In genomic region chr7:18779337-18779781, GRCm38 (mm10) we compare ENCODE assay signal across 26 mouse cellular contexts. TPM values are rescaled to one million over a fixed set of nuclear protein-coding genes. Genes with fewer than 3 reads are reported as not detected.
DNase-seq lines count a peak whose midpoint lies in the region; ATAC-seq lines count a peak whose summit lies in the region.
"Had no signal": no experiment of that assay in that cellular context is flagged by ENCODE, and none has a peak within 500 bp of the region (broad histone marks: within the 10 kb centered on the region; RNA-seq: fewer than 3 reads in every experiment).

No protein-coding gene starts in this region.

- H3K9me3 ChIP-seq in heart, embryonic 15.5 days (replicated peaks) = no peaks in the 10 kb centered on the region
- no peaks in the 10 kb centered on the region for H3K9me3 ChIP-seq in heart, embryonic 10.5 days
- H3K9me3 ChIP-seq in lung, embryonic 15.5 days = no peaks in the 10 kb centered on the region
- H3K9me3 ChIP-seq in forebrain, embryonic 16.5 days (ENCODE audit: control insufficient read depth, low read length) = no peaks in the 10 kb centered on the region
- H3K9me3 ChIP-seq: forebrain, embryonic 12.5 days; liver, embryonic 15.5 days; stomach, embryonic 15.5 days had no signal

- ATAC-seq in heart, embryonic 15.5 days (replicated peaks; ENCODE audit: insufficient number of reproducible peaks, insufficient read depth, low FRiP score, low read depth) = peak; percentile 31; the same call in 1 of the 2 replicates
- peak; percentile 49 for ATAC-seq in lung, embryonic 15.5 days (ENCODE audit: borderline replicate concordance, extremely low read depth, low FRiP score, low TSS enrichment)
- ATAC-seq in forebrain, embryonic 16.5 days = no peak

- no peak overlapping the region for H3K4me3 ChIP-seq in heart, embryonic 15.5 days
- no peak overlapping the region for H3K4me3 ChIP-seq in heart, embryonic 10.5 days
- H3K4me3 ChIP-seq in lung, embryonic 15.5 days = no peak overlapping the region
- H3K4me3 ChIP-seq in forebrain, embryonic 16.5 days (replicated peaks; ENCODE audit: low read length) = no peak overlapping the region
- H3K4me3 ChIP-seq: embryonic facial prominence, embryonic 10.5 days; forebrain, embryonic 12.5 days; liver, embryonic 15.5 days; stomach, embryonic 15.5 days had no signal

- intact Hi-C loops in heart, postnatal 14 days (cut with DNase I) = no loop called here

- no peaks in the 10 kb centered on the region for H3K27me3 ChIP-seq in heart, embryonic 15.5 days
- H3K27me3 ChIP-seq in heart, embryonic 10.5 days (ENCODE audit: insufficient read depth, poor library complexity, severe bottlenecking) = no peaks in the 10 kb centered on the region
- no peaks in the 10 kb centered on the region for H3K27me3 ChIP-seq in lung, embryonic 15.5 days
- H3K27me3 ChIP-seq in forebrain, embryonic 16.5 days (replicated peaks; ENCODE audit: control insufficient read depth, insufficient read depth, low read length) = no peaks in the 10 kb centered on the region
- H3K27me3 ChIP-seq: forebrain, embryonic 12.5 days; liver, embryonic 15.5 days; stomach, embryonic 15.5 days had no signal

- no peak overlapping the region for H3K9ac ChIP-seq in heart, embryonic 15.5 days
- no peak overlapping the region for H3K9ac ChIP-seq in lung, embryonic 15.5 days
- no peak overlapping the region for H3K9ac ChIP-seq in forebrain, embryonic 16.5 days (replicated peaks; ENCODE audit: low read depth, low read length)
- H3K9ac ChIP-seq: forebrain, embryonic 12.5 days; liver, embryonic 15.5 days; stomach, embryonic 15.5 days had no signal

- H3K4me1 ChIP-seq in heart, embryonic 15.5 days (replicated peaks) = no peaks in the 10 kb centered on the region
- H3K4me1 ChIP-seq in heart, embryonic 10.5 days = no peaks in the 10 kb centered on the region
- no peaks in the 10 kb centered on the region for H3K4me1 ChIP-seq in lung, embryonic 15.5 days
- no peaks in the 10 kb centered on the region for H3K4me1 ChIP-seq in forebrain, embryonic 16.5 days (replicated peaks; ENCODE audit: control insufficient read depth, insufficient read depth, low read length)
- H3K4me1 ChIP-seq: embryonic facial prominence, embryonic 10.5 days; forebrain, embryonic 12.5 days; liver, embryonic 15.5 days; stomach, embryonic 15.5 days had no signal

- H3K36me3 ChIP-seq in heart, embryonic 15.5 days = no peaks in the 10 kb centered on the region
- no peaks in the 10 kb centered on the region for H3K36me3 ChIP-seq in heart, embryonic 10.5 days
- no peaks in the 10 kb centered on the region for H3K36me3 ChIP-seq in lung, embryonic 15.5 days
- H3K36me3 ChIP-seq in forebrain, embryonic 16.5 days (ENCODE audit: control insufficient read depth, insufficient read depth) = no peaks in the 10 kb centered on the region
- H3K36me3 ChIP-seq: embryonic facial prominence, embryonic 10.5 days; forebrain, embryonic 12.5 days; liver, embryonic 15.5 days; stomach, embryonic 15.5 days had no signal

- H3K27ac ChIP-seq in heart, embryonic 15.5 days = peak overlapping the region; percentile 15; the same call in 1 of the 2 replicates
- H3K27ac ChIP-seq in heart, embryonic 10.5 days = no peak overlapping the region
- H3K27ac ChIP-seq in lung, embryonic 15.5 days = no peak overlapping the region
- no peak overlapping the region for H3K27ac ChIP-seq in forebrain, embryonic 16.5 days (ENCODE audit: low read length)
- H3K27ac ChIP-seq: embryonic facial prominence, embryonic 10.5 days; forebrain, embryonic 12.5 days; liver, embryonic 15.5 days; stomach, embryonic 15.5 days had no signal

- no peak overlapping the region for H3K4me2 ChIP-seq in heart, embryonic 15.5 days
- no peak overlapping the region for H3K4me2 ChIP-seq in lung, embryonic 15.5 days
- H3K4me2 ChIP-seq in forebrain, embryonic 16.5 days (ENCODE audit: low read length) = no peak overlapping the region
- H3K4me2 ChIP-seq: forebrain, embryonic 12.5 days; liver, embryonic 15.5 days; stomach, embryonic 15.5 days had no signal

- no peak for DNase-seq in heart, embryonic 10.5 days (ENCODE audit: low spot score)
- DNase-seq in lung, postnatal 36 days = no peak
- DNase-seq in 416B (ENCODE audit: low read depth) = peak; percentile 56
- peak; percentile 5 to 6 for DNase-seq in heart, postnatal 14 days
- DNase-seq: cerebellum, adult 9-10 months; kidney, adult 2 months; right cerebral cortex, postnatal 25 days; thymus, adult 2 months had no signal

RNA-seq across cellular contexts. Expression of gene Psg19, which starts 19.0 kb away (rescaled TPM):
- not detected in 2 replicates for polyA plus RNA-seq in heart, embryonic 15.5 days (2015; fragmentation: Nextera tagmentation; extraction: Ambion mirVana)
- polyA plus RNA-seq in heart, embryonic 10.5 days (2016; fragmentation: Nextera tagmentation; extraction: Ambion mirVana) = not detected in 2 replicates
- polyA plus RNA-seq in lung, embryonic 15.5 days (2015; fragmentation: Nextera tagmentation; extraction: Ambion mirVana) = not detected in 2 replicates
- total RNA-seq in heart, postnatal 14 days (2021) = not detected
- not detected in 2 replicates for polyA plus RNA-seq in forebrain, embryonic 16.5 days (2015; fragmentation: Nextera tagmentation; extraction: Ambion mirVana)
- total RNA-seq: adrenal gland, adult 18-20 months; common myeloid progenitor, adult 5-6 weeks; gastrocnemius, adult 8-10 months; granulocyte monocyte progenitor cell, adult 5-6 weeks; layer of hippocampus, postnatal 14 days; megakaryocyte-erythroid progenitor cell, adult 5-6 weeks; midbrain, postnatal 0 days; neutrophil, adult 5-6 weeks had no signal
- polyA plus RNA-seq: C2C12; embryonic facial prominence, embryonic 10.5 days; forebrain, embryonic 12.5 days; hindbrain, embryonic 11.5 days; kidney, adult 2 months; large intestine, adult 2 months; liver, embryonic 15.5 days; midbrain, postnatal 0 days; stomach, embryonic 15.5 days; thymus, adult 2 months had no signal

RNA-seq across cellular contexts. Expression of gene Psg17, which starts 42.0 kb away (rescaled TPM):
- not detected in 2 replicates for polyA plus RNA-seq in heart, embryonic 15.5 days (2015; fragmentation: Nextera tagmentation; extraction: Ambion mirVana)
- polyA plus RNA-seq in heart, embryonic 10.5 days (2016; fragmentation: Nextera tagmentation; extraction: Ambion mirVana) = not detected in 2 replicates
- polyA plus RNA-seq in lung, embryonic 15.5 days (2015; fragmentation: Nextera tagmentation; extraction: Ambion mirVana) = not detected in 2 replicates
- not detected for total RNA-seq in heart, postnatal 14 days (2021)
- not detected in 2 replicates for polyA plus RNA-seq in forebrain, embryonic 16.5 days (2015; fragmentation: Nextera tagmentation; extraction: Ambion mirVana)
- total RNA-seq: adrenal gland, adult 18-20 months; common myeloid progenitor, adult 5-6 weeks; gastrocnemius, adult 8-10 months; granulocyte monocyte progenitor cell, adult 5-6 weeks; layer of hippocampus, postnatal 14 days; midbrain, postnatal 0 days; neutrophil, adult 5-6 weeks had no signal
- polyA plus RNA-seq: C2C12; embryonic facial prominence, embryonic 10.5 days; forebrain, embryonic 12.5 days; hindbrain, embryonic 11.5 days; liver, embryonic 15.5 days; midbrain, postnatal 0 days had no signal

Comparison
In these comparisons a context has a peak if more than half of its experiments do, and no peak if none do; other contexts are left out.
1. DNase-seq: peak in 416B (single experiment) and heart, postnatal 14 days (2 of 2); none in heart, embryonic 10.5 days (single experiment) and lung, postnatal 36 days (single experiment).